In genomic region chr6:83423400-83424052, GRCm38 (mm10) we compare ENCODE assay signal across 12 mouse cellular contexts. TPM values are rescaled to one million over a fixed set of nuclear protein-coding genes. Genes with fewer than 3 reads are reported as not detected.
A peak's percentile ranks its signal among the peaks of the same experiment; 100 is the strongest.
DNase-seq lines count a peak whose midpoint lies in the region; ATAC-seq and TF ChIP-seq lines count a peak whose summit lies in the region.
"Had no signal": no experiment of that assay in that cellular context is flagged by ENCODE, and none has a peak within 500 bp of the region (broad histone marks: within the 10 kb centered on the region; RNA-seq: fewer than 3 reads in every experiment).

No protein-coding gene starts in this region.

- DNase-seq in kidney, adult 2 months = no peak
- no peak for DNase-seq in kidney, adult 9 months
- peak; percentile 74 for DNase-seq in brain, embryonic 14.5 days (ENCODE audit: low read depth)
- no peak for DNase-seq in cerebellum, adult 9-10 months
- no peak for DNase-seq in ovary, adult 18-20 months (ENCODE audit: low spot score)
- DNase-seq in frontal cortex, postnatal 10 days (ENCODE audit: low spot score in 2 of 2) = no peak
- DNase-seq: adrenal gland, postnatal 25 days; layer of hippocampus, adult 9-11 months; thymus, postnatal 36 days had no signal

- H3K9ac ChIP-seq in embryonic facial prominence, embryonic 15.5 days = no peak overlapping the region
- H3K9ac ChIP-seq in limb, embryonic 13.5 days = peak overlapping the region; percentile 35; the same call in 1 of the 2 replicates

- peaks cover 41% of the 10 kb centered on the region for H3K4me1 ChIP-seq in kidney, adult 2 months (ENCODE audit: control insufficient read depth, insufficient read depth, low read length)
- H3K4me1 ChIP-seq in embryonic facial prominence, embryonic 15.5 days = peaks cover 68% of the 10 kb centered on the region
- H3K4me1 ChIP-seq in limb, embryonic 13.5 days = peaks cover 77% of the 10 kb centered on the region

- WGBS in kidney, adult 2 months = 48% methylated on average over 8 of the region's 8 CpGs
- 42% methylated on average over 8 of the region's 8 CpGs for WGBS in embryonic facial prominence, embryonic 15.5 days
- WGBS in limb, embryonic 13.5 days = 30% methylated on average over 8 of the region's 8 CpGs

- H3K27ac ChIP-seq in kidney, adult 2 months (ENCODE audit: insufficient read depth, low read depth, low read length) = peak overlapping the region; percentile 57
- H3K27ac ChIP-seq in embryonic facial prominence, embryonic 15.5 days (replicated peaks) = peak overlapping the region; percentile 60; the same call in 1 of the 2 replicates
- H3K27ac ChIP-seq in limb, embryonic 13.5 days = no peak overlapping the region; the same call in 1 of the 2 replicates
- H3K27ac ChIP-seq: macrophage had no signal

- no peak overlapping the region for H3K4me3 ChIP-seq in kidney, adult 2 months (ENCODE audit: insufficient read depth, low read depth, low read length)
- H3K4me3 ChIP-seq in embryonic facial prominence, embryonic 15.5 days (replicated peaks) = no peak overlapping the region
- H3K4me3 ChIP-seq in limb, embryonic 13.5 days = no peak overlapping the region

- no peaks in the 10 kb centered on the region for H3K9me3 ChIP-seq in embryonic facial prominence, embryonic 15.5 days (replicated peaks)
- no peaks in the 10 kb centered on the region for H3K9me3 ChIP-seq in limb, embryonic 13.5 days

- no peak for ATAC-seq in embryonic facial prominence, embryonic 15.5 days (ENCODE audit: insufficient number of reproducible peaks, low FRiP score, low TSS enrichment, low read depth)
- peak; percentile 20; the same call in 1 of the 2 replicates for ATAC-seq in limb, embryonic 13.5 days (ENCODE audit: low FRiP score, low read depth)

- no peaks in the 10 kb centered on the region for H3K27me3 ChIP-seq in kidney, adult 2 months (replicated peaks; ENCODE audit: control insufficient read depth, insufficient read depth, low read length)
- no peaks in the 10 kb centered on the region for H3K27me3 ChIP-seq in embryonic facial prominence, embryonic 15.5 days
- H3K27me3 ChIP-seq in limb, embryonic 13.5 days = no peaks in the 10 kb centered on the region

- no peak for TF ChIP-seq POLR2A in kidney, adult 2 months (IDR thresholded peaks at IDR 0.05; ENCODE audit: low read depth, low read length)
- no peak for TF ChIP-seq POLR2A in brain, embryonic 14.5 days (IDR thresholded peaks at IDR 0.05; ENCODE audit: borderline replicate concordance, extremely low read depth, insufficient read depth, insufficient read length, poor library complexity, severe bottlenecking)

- no peaks in the 10 kb centered on the region for H3K36me3 ChIP-seq in kidney, adult 2 months (ENCODE audit: control insufficient read depth, insufficient read depth, low read length)
- H3K36me3 ChIP-seq in embryonic facial prominence, embryonic 15.5 days = peaks cover 11% of the 10 kb centered on the region; the same call in 1 of the 2 replicates
- peaks cover 43% of the 10 kb centered on the region for H3K36me3 ChIP-seq in limb, embryonic 13.5 days

- no peak overlapping the region for H3K4me2 ChIP-seq in embryonic facial prominence, embryonic 15.5 days (replicated peaks)
- H3K4me2 ChIP-seq in limb, embryonic 13.5 days (replicated peaks) = no peak overlapping the region

- TF ChIP-seq CTCF in kidney, adult 2 months (conservative IDR thresholded peaks at IDR 0.05; ENCODE audit: insufficient read depth, insufficient read length, low read depth, low read length) = no peak
- TF ChIP-seq CTCF in brain, embryonic 14.5 days (IDR thresholded peaks at IDR 0.05; ENCODE audit: borderline replicate concordance, extremely low read depth, insufficient read depth, insufficient read length) = no peak

RNA-seq across cellular contexts. Expression of gene Tet3, which starts 35.4 kb away (rescaled TPM):
- 7.1 and 8.0 TPM in 2 replicates for polyA plus RNA-seq in kidney, adult 2 months (2012; rRNA removed)
- polyA plus RNA-seq in brain, embryonic 14.5 days (2012; rRNA removed) = 21.3 and 36.2 TPM in 2 replicates
- 63.1 and 66.1 TPM in 2 replicates for polyA plus RNA-seq in embryonic facial prominence, embryonic 15.5 days (2015; fragmentation: Nextera tagmentation; extraction: Ambion mirVana)
- 51.6 and 63.1 TPM in 2 replicates for polyA plus RNA-seq in limb, embryonic 13.5 days (2015; fragmentation: Nextera tagmentation; extraction: Ambion mirVana)
